Mouse (Mus musculus): ENCODE measurements around the gene Col4a2. TPM values are rescaled to one million over a fixed set of nuclear protein-coding genes. Genes with fewer than 3 reads are reported as not detected.

Col4a2 gene
- total and polyA plus RNA-seq, 2 experiments from 2014 or later, result 26.6 to 95.7 TPM

GRCm38 (mm10) chr8:11313176-11314111 is 839 bp downstream of the Col4a2 start:
- Histone ChIP-seq H3K4me3 (ENCODE audit: low read depth, low read length) (peak overlapping the region; percentile 72), H3K4me2 (ENCODE audit: low read depth) (peak overlapping the region; percentile 89), H3K9me3 (ENCODE audit: low read length) (no peaks in the 10 kb centered on the region), H3K9ac (peak overlapping the region; percentile 77), H3K36me3 (ENCODE audit: insufficient read depth) (no peaks in the 10 kb centered on the region), H3K27ac (ENCODE audit: low read depth, low read length) (peak overlapping the region; percentile 62; the same call in 1 of the 2 replicates), H3K4me1 (ENCODE audit: insufficient read depth) (peaks cover 10% of the 10 kb centered on the region), H3K27me3 (ENCODE audit: insufficient read depth, low read length) (peaks cover 6% of the 10 kb centered on the region)
- peak; percentile 64 for DNase-seq
- 5% methylated on average over 44 of the region's 45 CpGs for WGBS
- TF ChIP-seq CTCF (IDR thresholded peaks at IDR 0.05; ENCODE audit: low read depth), result no peak
- ATAC-seq, result peak; percentile 71

- TF ChIP-seq CTCF (IDR thresholded peaks at IDR 0.05; ENCODE audit: low read depth), result no peak
- no peak overlapping the region for H3K4me3 ChIP-seq (ENCODE audit: low read depth, low read length)
- no peak overlapping the region for H3K9ac ChIP-seq
- H3K27ac ChIP-seq (ENCODE audit: low read depth, low read length), result no peak overlapping the region
- ATAC-seq, result no peak
- H3K36me3 ChIP-seq (ENCODE audit: insufficient read depth), result no peaks in the 10 kb centered on the region
- H3K4me2 ChIP-seq (ENCODE audit: low read depth), result 0 out of 2 replicates have a peak overlapping the region, but pooled peaks have one; percentile 89
- peaks cover 6% of the 10 kb centered on the region for H3K27me3 ChIP-seq (ENCODE audit: insufficient read depth, low read length)
- 84% methylated on average over 8 of the region's 8 CpGs for WGBS
- DNase-seq, result no peak
- peaks cover 10% of the 10 kb centered on the region for H3K4me1 ChIP-seq (ENCODE audit: insufficient read depth)
- no peaks in the 10 kb centered on the region for H3K9me3 ChIP-seq (ENCODE audit: low read length)
Measured at GRCm38 (mm10) chr8:11314613-11315012, 2.0 kb downstream of the Col4a2 start.

GRCm38 (mm10) chr8:11315179-11315943 is 2.8 kb downstream of the Col4a2 start:
- no peak overlapping the region for H3K9ac ChIP-seq
- no peaks in the 10 kb centered on the region for H3K36me3 ChIP-seq (ENCODE audit: insufficient read depth)
- no peak for TF ChIP-seq CTCF (IDR thresholded peaks at IDR 0.05; ENCODE audit: low read depth)
- no peak overlapping the region for H3K27ac ChIP-seq (ENCODE audit: low read depth, low read length)
- no peak for ATAC-seq
- no peak for DNase-seq
- 75% methylated on average over 16 of the region's 16 CpGs for WGBS
- no peaks in the 10 kb centered on the region for H3K9me3 ChIP-seq (ENCODE audit: low read length)
- H3K4me3 ChIP-seq (ENCODE audit: low read depth, low read length), result no peak overlapping the region
- H3K4me1 ChIP-seq (ENCODE audit: insufficient read depth), result peaks cover 10% of the 10 kb centered on the region
- peaks cover 6% of the 10 kb centered on the region for H3K27me3 ChIP-seq (ENCODE audit: insufficient read depth, low read length)
- 0 out of 2 replicates have a peak overlapping the region, but pooled peaks have one; percentile 89 for H3K4me2 ChIP-seq (ENCODE audit: low read depth)

- Histone ChIP-seq H3K4me3 (ENCODE audit: low read depth, low read length) (no peak overlapping the region), H3K4me2 (ENCODE audit: low read depth) (no peak overlapping the region), H3K27ac (ENCODE audit: low read depth, low read length) (no peak overlapping the region), H3K9me3 (ENCODE audit: low read length) (no peaks in the 10 kb centered on the region), H3K36me3 (ENCODE audit: insufficient read depth) (no peaks in the 10 kb centered on the region), H3K9ac (no peak overlapping the region), H3K4me1 (ENCODE audit: insufficient read depth) (peaks cover 10% of the 10 kb centered on the region), H3K27me3 (ENCODE audit: insufficient read depth, low read length) (peaks cover 6% of the 10 kb centered on the region)
- DNase-seq (no peak), ATAC-seq (no peak)
- 83% methylated on average over 6 of the region's 6 CpGs for WGBS
- TF ChIP-seq CTCF (IDR thresholded peaks at IDR 0.05; ENCODE audit: low read depth), result no peak
Measured at GRCm38 (mm10) chr8:11316118-11316517, 3.5 kb downstream of the Col4a2 start.

GRCm38 (mm10) chr8:11319405-11319804 is 6.8 kb downstream of the Col4a2 start:
- no peaks in the 10 kb centered on the region for H3K4me1 ChIP-seq (ENCODE audit: insufficient read depth)
- no peak overlapping the region for H3K27ac ChIP-seq (ENCODE audit: low read depth, low read length)
- H3K9ac ChIP-seq, result no peak overlapping the region
- WGBS, result 89% methylated on average over 11 of the region's 11 CpGs
- no peak overlapping the region for H3K4me2 ChIP-seq (ENCODE audit: low read depth)
- no peaks in the 10 kb centered on the region for H3K36me3 ChIP-seq (ENCODE audit: insufficient read depth)
- H3K9me3 ChIP-seq (ENCODE audit: low read length), result no peaks in the 10 kb centered on the region
- H3K4me3 ChIP-seq (ENCODE audit: low read depth, low read length), result no peak overlapping the region
- TF ChIP-seq CTCF (IDR thresholded peaks at IDR 0.05; ENCODE audit: low read depth), result no peak
- H3K27me3 ChIP-seq (ENCODE audit: insufficient read depth, low read length), result no peaks in the 10 kb centered on the region
- DNase-seq (no peak), ATAC-seq (no peak)

GRCm38 (mm10) chr8:11321841-11322240 is 9.2 kb downstream of the Col4a2 start:
- Histone ChIP-seq H3K9me3 (ENCODE audit: low read length) (no peaks in the 10 kb centered on the region), H3K4me2 (ENCODE audit: low read depth) (no peak overlapping the region), H3K4me3 (ENCODE audit: low read depth, low read length) (no peak overlapping the region), H3K27ac (ENCODE audit: low read depth, low read length) (no peak overlapping the region), H3K36me3 (ENCODE audit: insufficient read depth) (no peaks in the 10 kb centered on the region), H3K9ac (no peak overlapping the region), H3K27me3 (ENCODE audit: insufficient read depth, low read length) (no peaks in the 10 kb centered on the region), H3K4me1 (ENCODE audit: insufficient read depth) (no peaks in the 10 kb centered on the region)
- DNase-seq, result no peak
- WGBS, result 90% methylated on average over 7 of the region's 7 CpGs
- no peak for ATAC-seq
- TF ChIP-seq CTCF (IDR thresholded peaks at IDR 0.05; ENCODE audit: low read depth), result no peak

Data from forebrain, postnatal 0 days (tissue).